In the genomic region with DNA sequence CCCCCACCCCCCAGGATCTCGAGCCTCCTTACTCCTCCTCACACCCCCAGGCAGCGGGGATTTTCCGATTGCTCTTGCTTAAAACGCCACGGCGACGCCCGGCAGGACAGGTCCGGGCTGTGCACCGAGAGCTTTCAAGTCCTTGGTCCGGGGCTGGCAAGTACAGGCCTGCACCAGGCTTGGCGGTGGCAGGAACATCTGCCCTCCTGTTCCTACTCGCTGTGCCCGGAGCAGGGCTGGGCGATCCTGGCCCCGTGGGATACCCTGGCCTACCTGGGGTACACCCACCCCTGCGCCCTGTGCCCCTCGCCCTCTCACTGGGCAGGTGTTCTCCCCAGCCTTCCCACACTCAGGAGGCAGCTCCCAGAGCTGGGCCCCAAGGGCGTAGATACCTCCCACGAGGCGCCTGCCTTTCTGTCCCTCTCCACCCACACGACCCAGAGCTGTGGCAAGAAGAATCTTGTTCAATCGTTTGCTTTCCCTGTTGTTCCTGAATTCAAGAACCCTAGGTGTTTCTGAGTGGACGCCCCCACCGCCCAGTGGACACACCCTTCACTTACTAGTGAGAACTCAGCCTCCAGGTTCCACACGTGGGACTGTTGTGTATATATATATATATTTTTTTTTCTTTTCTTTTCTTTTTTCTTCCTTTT, we compare ENCODE assay signal across 14 mouse cellular contexts. TPM values are rescaled to one million over a fixed set of nuclear protein-coding genes. Genes with fewer than 3 reads are reported as not detected.
DNase-seq lines count a peak whose midpoint lies in the region; ATAC-seq and TF ChIP-seq lines count a peak whose summit lies in the region.
"Had no signal": no experiment of that assay in that cellular context is flagged by ENCODE, and none has a peak within 500 bp of the region (broad histone marks: within the 10 kb centered on the region; RNA-seq: fewer than 3 reads in every experiment).

No protein-coding gene starts in this region.

- no peaks in the 10 kb centered on the region for H3K9me3 ChIP-seq in kidney, embryonic 14.5 days (ENCODE audit: control insufficient read depth, low read length)
- no peaks in the 10 kb centered on the region for H3K9me3 ChIP-seq in E14TG2a.4 (ENCODE audit: low read length)
- H3K9me3 ChIP-seq: forebrain, embryonic 12.5 days; hindbrain, embryonic 15.5 days; liver, embryonic 13.5 days; midbrain, embryonic 13.5 days; neural tube, embryonic 13.5 days had no signal

- H3K4me1 ChIP-seq in kidney, embryonic 14.5 days (ENCODE audit: control insufficient read depth, insufficient read depth, low read length) = peaks cover 13% of the 10 kb centered on the region
- peaks cover 39% of the 10 kb centered on the region for H3K4me1 ChIP-seq in E14TG2a.4 (replicated peaks; ENCODE audit: low read depth, low read length)

- H3K27ac ChIP-seq in kidney, embryonic 14.5 days (ENCODE audit: low read depth, low read length) = no peak overlapping the region
- H3K27ac ChIP-seq: forebrain, embryonic 12.5 days; hindbrain, embryonic 15.5 days; liver, embryonic 13.5 days; midbrain, embryonic 13.5 days; neural tube, embryonic 13.5 days had no signal

- no peaks in the 10 kb centered on the region for H3K27me3 ChIP-seq in kidney, embryonic 14.5 days (ENCODE audit: control insufficient read depth, insufficient read depth, low read length)
- peaks cover 16% of the 10 kb centered on the region for H3K27me3 ChIP-seq in E14TG2a.4 (ENCODE audit: insufficient read depth, low read length)
- H3K27me3 ChIP-seq: hindbrain, embryonic 15.5 days; neural tube, embryonic 13.5 days had no signal

- 60% methylated on average over 26 of the region's 26 CpGs for WGBS in kidney, embryonic 14.5 days

- peak; percentile 19 for DNase-seq in cerebellum, adult 9-10 months
- no peak for DNase-seq in cerebellum, postnatal 14 days
- no peak for DNase-seq in kidney, postnatal 36 days
- peak; percentile 81 for DNase-seq in fat pad, adult 2 months (ENCODE audit: extremely low read depth, low read depth, low spot score)
- DNase-seq in adrenal gland, adult 2 months = no peak
- DNase-seq in embryo, embryonic 11 days = no peak
- DNase-seq: gastrocnemius, postnatal 25 days; liver, embryonic 13.5 days had no signal

- no peak for TF ChIP-seq CTCF in E14TG2a.4 (conservative IDR thresholded peaks at IDR 0.05; ENCODE audit: low read length)

- H3K4me3 ChIP-seq in kidney, embryonic 14.5 days (ENCODE audit: low read length) = no peak overlapping the region
- H3K4me3 ChIP-seq in E14TG2a.4 (replicated peaks; ENCODE audit: low read length) = peak overlapping the region; percentile 67
- H3K4me3 ChIP-seq: forebrain, embryonic 12.5 days; hindbrain, embryonic 15.5 days; liver, embryonic 13.5 days; midbrain, embryonic 13.5 days; neural tube, embryonic 13.5 days had no signal

- no peak overlapping the region for H3K4me2 ChIP-seq in kidney, embryonic 14.5 days (replicated peaks; ENCODE audit: low read depth, low read length)
- H3K4me2 ChIP-seq: hindbrain, embryonic 15.5 days; midbrain, embryonic 13.5 days; neural tube, embryonic 13.5 days had no signal

- peak overlapping the region; percentile 12; the same call in 1 of the 2 replicates for H3K9ac ChIP-seq in kidney, embryonic 14.5 days (ENCODE audit: low read depth, low read length)
- H3K9ac ChIP-seq: forebrain, embryonic 12.5 days; hindbrain, embryonic 15.5 days; liver, embryonic 13.5 days; midbrain, embryonic 13.5 days; neural tube, embryonic 13.5 days had no signal

- H3K36me3 ChIP-seq in kidney, embryonic 14.5 days (ENCODE audit: control insufficient read depth, insufficient read depth, low read length) = no peaks in the 10 kb centered on the region
- no peaks in the 10 kb centered on the region for H3K36me3 ChIP-seq in E14TG2a.4 (ENCODE audit: insufficient read depth, low read length)
- H3K36me3 ChIP-seq: forebrain, embryonic 12.5 days; hindbrain, embryonic 15.5 days; liver, embryonic 13.5 days; midbrain, embryonic 13.5 days; neural tube, embryonic 13.5 days had no signal

- ATAC-seq in kidney, embryonic 14.5 days (ENCODE audit: low FRiP score, low TSS enrichment) = no peak
- ATAC-seq: midbrain, embryonic 13.5 days had no signal

RNA-seq across cellular contexts. Expression of a gene that starts 1.8 kb away (rescaled TPM):
- polyA plus RNA-seq in kidney, embryonic 14.5 days (2014; fragmentation: Nextera tagmentation; extraction: Ambion mirVana) = 7.8 and 17.2 TPM in 2 replicates
- 10 to 100 TPM; 15.8 to 24.6 TPM for total RNA-seq in adrenal gland, adult 2 months (2021)
- polyA plus RNA-seq in adrenal gland, adult 2 months (2012; rRNA removed) = 17.4 and 17.8 TPM in 2 replicates

Comparison
In these comparisons a context has a peak if more than half of its experiments do, and no peak if none do; other contexts are left out.
1. DNase-seq: peak in cerebellum, adult 9-10 months (single experiment) and fat pad, adult 2 months (single experiment); none in cerebellum, postnatal 14 days (0 of 2), kidney, postnatal 36 days (0 of 2), adrenal gland, adult 2 months (single experiment) and embryo, embryonic 11 days (single experiment).